Mouse (Mus musculus) heart, embryonic 10.5 days (tissue): Measurements from ENCODE around the gene Unc119. TPM values are rescaled to one million over a fixed set of nuclear protein-coding genes. Genes with fewer than 3 reads are reported as not detected.

Experiments
- DNase-seq: peaks from one replicate; pipeline ENCODE4 v3.0.0-alpha.2; 2017; ENCODE audit warnings: low spot score
- H3K27ac ChIP-seq: fragments of 300-500 bp; sonication (generic); 2 replicates; pipeline ENCODE4 v1.5.1; 2016; ENCODE audit warnings: mild to moderate bottlenecking
- H3K27me3 ChIP-seq: fragments of 300-500 bp; sonication (generic); 2 replicates; pipeline ENCODE4 v1.6.1; 2016; ENCODE audit warnings: mild to moderate bottlenecking; ENCODE audit not compliant: poor library complexity, insufficient read depth, severe bottlenecking
- H3K36me3 ChIP-seq: fragments of 300-500 bp; sonication (generic); 2 replicates; pipeline ENCODE4 v1.6.1; 2016; ENCODE audit warnings: mild to moderate bottlenecking, moderate library complexity
- H3K4me1 ChIP-seq: fragments of 300-500 bp; sonication (generic); 2 replicates; pipeline ENCODE4 v1.6.1; 2016; ENCODE audit warnings: mild to moderate bottlenecking
- H3K4me3 ChIP-seq: fragments of 300-500 bp; sonication (generic); 2 replicates; pipeline ENCODE4 v1.5.1; 2016; ENCODE audit warnings: mild to moderate bottlenecking, moderate library complexity
- H3K9me3 ChIP-seq: fragments of 300-500 bp; sonication (generic); 2 replicates; pipeline ENCODE4 v1.6.1; 2016; ENCODE audit warnings: mild to moderate bottlenecking, moderate library complexity
- WGBS: fragments of 180-500 bp; shearing (Covaris S2); methylation state at CpG from one replicate; pipeline ENCODE4 v1.1.7; 2016; 5-methylcytosine and 5-hydroxymethylcytosine counted together
- polyA plus RNA-seq: library from polyadenylated mRNA; unstranded; fragments of >200 nt; fragmentation: Nextera tagmentation; extraction: Ambion mirVana; gene quantifications from 2 replicates; pipeline ENCODE4 v1.2.1, GENCODE M21; 2016

The Unc119 gene
- polyA plus RNA-seq, 1 experiment from 2014 or later: 66.1 TPM

- no peak for DNase-seq
- peaks cover 32% of the 10 kb centered on the region for H3K4me1 ChIP-seq
- H3K27ac ChIP-seq: no peak overlapping the region
- WGBS: 91% methylated on average over 12 of the region's 12 CpGs
- no peak overlapping the region for H3K4me3 ChIP-seq
- no peaks in the 10 kb centered on the region for H3K27me3 ChIP-seq
- H3K36me3 ChIP-seq: peaks cover 48% of the 10 kb centered on the region
- no peaks in the 10 kb centered on the region for H3K9me3 ChIP-seq
Measured at GRCm38 (mm10) chr11:78324965-78325364, 18.3 kb upstream of the Unc119 start.

GRCm38 (mm10) chr11:78327215-78327614 is 16.1 kb upstream of the Unc119 start:
- Histone ChIP-seq H3K4me3 (no peak overlapping the region), H3K4me1 (peaks cover 29% of the 10 kb centered on the region), H3K27ac (no peak overlapping the region), H3K36me3 (peaks cover 29% of the 10 kb centered on the region), H3K9me3 (no peaks in the 10 kb centered on the region), H3K27me3 (no peaks in the 10 kb centered on the region)
- 90% methylated on average over 4 of the region's 4 CpGs for WGBS
- DNase-seq: no peak

GRCm38 (mm10) chr11:78327634-78328511 is 15.4 kb upstream of the Unc119 start, which contains the start of gene Pigs:
Pigs (plus strand) TSS chr11:78328415.
- Histone ChIP-seq H3K9me3 (no peaks in the 10 kb centered on the region), H3K4me1 (peaks cover 22% of the 10 kb centered on the region), H3K27me3 (no peaks in the 10 kb centered on the region), H3K36me3 (peaks cover 29% of the 10 kb centered on the region), H3K27ac (peak within 1 kb of the TSS; percentile 85), H3K4me3 (peak within 1 kb of the TSS; percentile 91)
- peak; percentile 98 for DNase-seq
- WGBS: 11% methylated on average over 37 of the region's 37 CpGs

- no peaks in the 10 kb centered on the region for H3K27me3 ChIP-seq
- DNase-seq: no peak
- peak overlapping the region; percentile 85 for H3K27ac ChIP-seq
- H3K9me3 ChIP-seq: no peaks in the 10 kb centered on the region
- H3K36me3 ChIP-seq: peaks cover 35% of the 10 kb centered on the region
- H3K4me3 ChIP-seq: peak overlapping the region; percentile 91
- WGBS: 1% methylated on average over 41 of the region's 41 CpGs
- H3K4me1 ChIP-seq: peaks cover 15% of the 10 kb centered on the region
Measured at GRCm38 (mm10) chr11:78328512-78329056, 14.7 kb upstream of the Unc119 start.

GRCm38 (mm10) chr11:78332676-78333075 is 10.6 kb upstream of the Unc119 start:
- DNase-seq: peak; percentile 65
- Histone ChIP-seq H3K4me1 (peaks cover 8% of the 10 kb centered on the region), H3K27me3 (no peaks in the 10 kb centered on the region), H3K9me3 (no peaks in the 10 kb centered on the region), H3K4me3 (no peak overlapping the region), H3K36me3 (peaks cover 51% of the 10 kb centered on the region), H3K27ac (no peak overlapping the region)
- WGBS: 93% methylated on average over 12 of the region's 12 CpGs

- peaks cover 59% of the 10 kb centered on the region for H3K36me3 ChIP-seq
- WGBS: 85% methylated on average over 5 of the region's 5 CpGs
- H3K27ac ChIP-seq: no peak overlapping the region
Measured at GRCm38 (mm10) chr11:78333992-78334391, 9.3 kb upstream of the Unc119 start.

GRCm38 (mm10) chr11:78337040-78337439 is 6.2 kb upstream of the Unc119 start:
- no peak overlapping the region for H3K27ac ChIP-seq
- DNase-seq: no peak
- 95% methylated on average over 8 of the region's 8 CpGs for WGBS
- no peaks in the 10 kb centered on the region for H3K27me3 ChIP-seq
- no peaks in the 10 kb centered on the region for H3K4me1 ChIP-seq
- no peaks in the 10 kb centered on the region for H3K9me3 ChIP-seq
- H3K4me3 ChIP-seq: no peak overlapping the region
- peaks cover 83% of the 10 kb centered on the region for H3K36me3 ChIP-seq

More at GRCm38 (mm10) chr11:78333992-78334391, 9.3 kb upstream of the Unc119 start:
- Histone ChIP-seq H3K4me1 (peaks cover 4% of the 10 kb centered on the region), H3K27me3 (no peaks in the 10 kb centered on the region), H3K9me3 (no peaks in the 10 kb centered on the region), H3K4me3 (no peak overlapping the region)
- no peak for DNase-seq

GRCm38 (mm10) chr11:78341702-78342101 is 1.6 kb upstream of the Unc119 start:
- H3K36me3 ChIP-seq: peaks cover 44% of the 10 kb centered on the region
- H3K4me1 ChIP-seq: peaks cover 39% of the 10 kb centered on the region
- H3K9me3 ChIP-seq: no peaks in the 10 kb centered on the region
- no peak overlapping the region for H3K4me3 ChIP-seq
- no peak overlapping the region for H3K27ac ChIP-seq
- WGBS: 69% methylated on average over 12 of the region's 12 CpGs
- no peaks in the 10 kb centered on the region for H3K27me3 ChIP-seq
- no peak for DNase-seq

GRCm38 (mm10) chr11:78344328-78344889 is 1.1 kb downstream of the Unc119 start:
- H3K9me3 ChIP-seq: no peaks in the 10 kb centered on the region
- WGBS: 48% methylated on average over 6 of the region's 6 CpGs
- peaks cover 57% of the 10 kb centered on the region for H3K4me1 ChIP-seq
- no peaks in the 10 kb centered on the region for H3K27me3 ChIP-seq
- peaks cover 40% of the 10 kb centered on the region for H3K36me3 ChIP-seq
- peak overlapping the region; percentile 96 for H3K27ac ChIP-seq
- DNase-seq: no peak
- H3K4me3 ChIP-seq: peak overlapping the region; percentile 96

- peaks cover 33% of the 10 kb centered on the region for H3K36me3 ChIP-seq
- WGBS: 40% methylated on average over 8 of the region's 8 CpGs
Measured at GRCm38 (mm10) chr11:78344890-78345715, 1.8 kb downstream of the Unc119 start.

GRCm38 (mm10) chr11:78345801-78346200 is 2.5 kb downstream of the Unc119 start:
- H3K27me3 ChIP-seq: no peaks in the 10 kb centered on the region
- H3K4me3 ChIP-seq: 0 out of 2 replicates have a peak overlapping the region, but pooled peaks have one; percentile 96
- H3K4me1 ChIP-seq: peaks cover 64% of the 10 kb centered on the region
- H3K27ac ChIP-seq: peak overlapping the region; percentile 72
- H3K9me3 ChIP-seq: no peaks in the 10 kb centered on the region
- DNase-seq: no peak
- 60% methylated on average over 7 of the region's 7 CpGs for WGBS
- H3K36me3 ChIP-seq: peaks cover 29% of the 10 kb centered on the region

More at GRCm38 (mm10) chr11:78344890-78345715, 1.8 kb downstream of the Unc119 start:
- Histone ChIP-seq H3K27ac (peak overlapping the region; percentile 72), H3K4me1 (peaks cover 64% of the 10 kb centered on the region), H3K27me3 (no peaks in the 10 kb centered on the region), H3K9me3 (no peaks in the 10 kb centered on the region), H3K4me3 (peak overlapping the region; percentile 96)
- no peak for DNase-seq

- peaks cover 64% of the 10 kb centered on the region for H3K4me1 ChIP-seq
- H3K36me3 ChIP-seq: peaks cover 23% of the 10 kb centered on the region
- 81% methylated on average over 6 of the region's 6 CpGs for WGBS
- no peaks in the 10 kb centered on the region for H3K9me3 ChIP-seq
- DNase-seq: no peak
- H3K27me3 ChIP-seq: no peaks in the 10 kb centered on the region
- no peak overlapping the region for H3K27ac ChIP-seq
- no peak overlapping the region for H3K4me3 ChIP-seq
Measured at GRCm38 (mm10) chr11:78346326-78347069, 3.2 kb downstream of the Unc119 start.
